Mouse (Mus musculus) bone marrow, adult 2 months (tissue): ENCODE data around the gene Hhipl2.

Experiments
- CTCF ChIP-seq: fragments of 200-500 bp; IDR thresholded peaks from 2 replicates; pipeline ENCODE4 v1.5.1; 2011; ENCODE audit warnings: low read length, control low read depth; ENCODE audit not compliant: control insufficient read depth, insufficient read depth
- POLR2A ChIP-seq: fragments of 200-500 bp; IDR thresholded peaks from 2 replicates; pipeline ENCODE4 v1.6.1; 2011; ENCODE audit warnings: low read depth, mild to moderate bottlenecking, control low read depth, low read length, borderline replicate concordance; ENCODE audit not compliant: control insufficient read depth

GRCm38 (mm10) chr1:183424100-183424499 lies 6.1 kb downstream of the Hhipl2 start:
- TF ChIP-seq CTCF, result no peak
- TF ChIP-seq POLR2A, result no peak
